Mouse (Mus musculus): ENCODE results near the gene 4930590J08Rik. TPM values are rescaled to one million over a fixed set of nuclear protein-coding genes. Genes with fewer than 3 reads are reported as not detected.

Gene 4930590J08Rik
- total and polyA plus RNA-seq, 3 experiments, result 0.33 to 0.42 TPM; not detected in 1

GRCm38 (mm10) chr6:91978371-91979300, 76.0 kb downstream of the 4930590J08Rik start, which contains the start of gene Fgd5:
Gene Fgd5, plus strand, starts transcription at chr6:91978878.
- DNase-seq (ENCODE audit: low read depth, low spot score), result no peak
- H3K9ac ChIP-seq (ENCODE audit: control insufficient read depth, low read depth, low read length, poor library complexity, severe bottlenecking), result no peak within 1 kb of the TSS

GRCm38 (mm10) chr6:91979301-91979996, 76.8 kb downstream of the 4930590J08Rik start:
- Histone ChIP-seq H3K36me3 (ENCODE audit: control insufficient read depth in 1 of 2, insufficient read depth in 2 of 2, low read length in 2 of 2) (no peaks in the 10 kb centered on the region), H3K79me2 (ENCODE audit: control insufficient read depth, insufficient read depth, low read length, poor library complexity) (no peaks in the 10 kb centered on the region), H3K27me3 (ENCODE audit: control insufficient read depth in 1 of 2, insufficient read depth in 2 of 2, low read length in 2 of 2) (no peaks in the 10 kb centered on the region; a peak in 1 of 4 replicates), H3K4me1 (ENCODE audit: control insufficient read depth in 1 of 2, insufficient read depth in 2 of 2, low read length in 2 of 2) (no peaks in the 10 kb centered on the region), H3K9me3 (replicated peaks; ENCODE audit: insufficient read depth, low read length) (no peaks in the 10 kb centered on the region), H3K27ac (ENCODE audit: control insufficient read depth, low read depth, low read length) (no peak overlapping the region), H3K9ac (ENCODE audit: control insufficient read depth, low read depth, low read length, poor library complexity, severe bottlenecking) (no peak overlapping the region), H3K4me3 (ENCODE audit: control insufficient read depth in 1 of 2, insufficient read depth in 1 of 2, low read depth in 2 of 2, low read length in 2 of 2) (no peak overlapping the region)
- no peak for TF ChIP-seq POLR2AphosphoS2 (IDR thresholded peaks at IDR 0.05; ENCODE audit: low read length)
- no peak for DNase-seq (ENCODE audit: low read depth, low spot score)

More at GRCm38 (mm10) chr6:91978371-91979300, 76.0 kb downstream of the 4930590J08Rik start, which contains the start of gene Fgd5:
- Histone ChIP-seq H3K4me3 (ENCODE audit: control insufficient read depth in 1 of 2, insufficient read depth in 1 of 2, low read depth in 2 of 2, low read length in 2 of 2) (no peak within 1 kb of the TSS), H3K79me2 (ENCODE audit: control insufficient read depth, insufficient read depth, low read length, poor library complexity) (no peaks in the 10 kb centered on the region), H3K9me3 (replicated peaks; ENCODE audit: insufficient read depth, low read length) (no peaks in the 10 kb centered on the region), H3K27me3 (ENCODE audit: control insufficient read depth in 1 of 2, insufficient read depth in 2 of 2, low read length in 2 of 2) (no peaks in the 10 kb centered on the region), H3K4me1 (ENCODE audit: control insufficient read depth in 1 of 2, insufficient read depth in 2 of 2, low read length in 2 of 2) (no peaks in the 10 kb centered on the region), H3K36me3 (ENCODE audit: control insufficient read depth in 1 of 2, insufficient read depth in 2 of 2, low read length in 2 of 2) (no peaks in the 10 kb centered on the region), H3K27ac (ENCODE audit: control insufficient read depth, low read depth, low read length) (no peak within 1 kb of the TSS)
- TF ChIP-seq BHLHE40 (IDR thresholded peaks at IDR 0.05; ENCODE audit: borderline replicate concordance, low read depth, low read length) (no peak), E2F4 (IDR thresholded peaks at IDR 0.05; ENCODE audit: borderline replicate concordance, low read depth, low read length) (no peak)

GRCm38 (mm10) chr6:91980011-91980410, 77.4 kb downstream of the 4930590J08Rik start:
- H3K9me3 ChIP-seq (replicated peaks; ENCODE audit: insufficient read depth, low read length), result no peaks in the 10 kb centered on the region
- H3K36me3 ChIP-seq (ENCODE audit: control insufficient read depth in 1 of 2, insufficient read depth in 2 of 2, low read length in 2 of 2), result no peaks in the 10 kb centered on the region
- H3K27ac ChIP-seq (ENCODE audit: control insufficient read depth, low read depth, low read length), result no peak overlapping the region
- no peak overlapping the region for H3K9ac ChIP-seq (ENCODE audit: control insufficient read depth, low read depth, low read length, poor library complexity, severe bottlenecking)
- no peak overlapping the region for H3K4me3 ChIP-seq (ENCODE audit: control insufficient read depth in 1 of 2, insufficient read depth in 1 of 2, low read depth in 2 of 2, low read length in 2 of 2)
- no peaks in the 10 kb centered on the region; a peak in 1 of 4 replicates for H3K27me3 ChIP-seq (ENCODE audit: control insufficient read depth in 1 of 2, insufficient read depth in 2 of 2, low read length in 2 of 2)
- DNase-seq (ENCODE audit: low read depth, low spot score), result no peak
- no peaks in the 10 kb centered on the region for H3K4me1 ChIP-seq (ENCODE audit: control insufficient read depth in 1 of 2, insufficient read depth in 2 of 2, low read length in 2 of 2)
- H3K79me2 ChIP-seq (ENCODE audit: control insufficient read depth, insufficient read depth, low read length, poor library complexity), result no peaks in the 10 kb centered on the region
- TF ChIP-seq MAX (IDR thresholded peaks at IDR 0.05; ENCODE audit: low read length) (no peak), JUND (IDR thresholded peaks at IDR 0.05; ENCODE audit: low read depth, low read length) (no peak)

- no peak overlapping the region for H3K9ac ChIP-seq (ENCODE audit: control insufficient read depth, low read depth, low read length, poor library complexity, severe bottlenecking)
- no peaks in the 10 kb centered on the region for H3K36me3 ChIP-seq (ENCODE audit: control insufficient read depth in 1 of 2, insufficient read depth in 2 of 2, low read length in 2 of 2)
- no peak overlapping the region for H3K4me3 ChIP-seq (ENCODE audit: control insufficient read depth in 1 of 2, insufficient read depth in 1 of 2, low read depth in 2 of 2, low read length in 2 of 2)
- H3K4me1 ChIP-seq (ENCODE audit: control insufficient read depth in 1 of 2, insufficient read depth in 2 of 2, low read length in 2 of 2), result no peaks in the 10 kb centered on the region
- no peak for DNase-seq (ENCODE audit: low read depth, low spot score)
- no peaks in the 10 kb centered on the region for H3K9me3 ChIP-seq (replicated peaks; ENCODE audit: insufficient read depth, low read length)
- TF ChIP-seq CHD1 (IDR thresholded peaks at IDR 0.05; ENCODE audit: low read depth, low read length) (no peak), ZKSCAN1 (IDR thresholded peaks at IDR 0.05; ENCODE audit: low read depth, low read length) (no peak), MYC (IDR thresholded peaks at IDR 0.05; ENCODE audit: low read depth, low read length) (no peak), KAT2A (conservative IDR thresholded peaks at IDR 0.05; ENCODE audit: low read depth, low read length) (no peak), ETS1 (IDR thresholded peaks at IDR 0.05; ENCODE audit: low read depth, low read length) (no peak), MAZ (IDR thresholded peaks at IDR 0.05; ENCODE audit: low read depth, low read length) (no peak), SMC3 (IDR thresholded peaks at IDR 0.05; ENCODE audit: low read depth, low read length) (no peak), MEF2A (IDR thresholded peaks at IDR 0.05; ENCODE audit: extremely low read depth, insufficient replicate concordance, low read depth, low read length, poor library complexity, severe bottlenecking) (no peak), EP300 (IDR thresholded peaks at IDR 0.05; ENCODE audit: low read depth in 1 of 2, low read length in 2 of 2) (no peak), POLR2AphosphoS2 (IDR thresholded peaks at IDR 0.05; ENCODE audit: low read length) (no peak), MAX (IDR thresholded peaks at IDR 0.05; ENCODE audit: low read length) (no peak), MAFK (IDR thresholded peaks at IDR 0.05; ENCODE audit: borderline replicate concordance, low read depth, low read length) (no peak), MXI1 (IDR thresholded peaks at IDR 0.05; ENCODE audit: low read depth, low read length) (no peak), POLR2A (IDR thresholded peaks at IDR 0.05; ENCODE audit: control insufficient read depth in 1 of 2, insufficient read depth in 1 of 2, low read depth in 1 of 2, low read length in 2 of 2, poor library complexity in 1 of 2) (no peak)
- no peaks in the 10 kb centered on the region for H3K27me3 ChIP-seq (ENCODE audit: control insufficient read depth in 1 of 2, insufficient read depth in 2 of 2, low read length in 2 of 2)
- no peaks in the 10 kb centered on the region for H3K79me2 ChIP-seq (ENCODE audit: control insufficient read depth, insufficient read depth, low read length, poor library complexity)
- H3K27ac ChIP-seq (ENCODE audit: control insufficient read depth, low read depth, low read length), result no peak overlapping the region
Observed at GRCm38 (mm10) chr6:91990101-91990500, 87.5 kb downstream of the 4930590J08Rik start.
